Mouse (Mus musculus) embryonic stem cell, embryonic (primary cell): ENCODE results near the gene 1700008P02Rik.
"Not testable (repeated sequence)": the region's sequence is repeated elsewhere in the genome, so short reads cannot be mapped to it uniquely, and the experiment has no call there.

Experiments used
- CTCF ChIA-PET, 4 experiments: fragments of 300-600 bp in 2 of 4; fragments of 350-600 bp in 2 of 4; sonication (Branson Sonifier 250); formaldehyde crosslinking; loops; one replicate each; lab custom pipeline; 2022; ENCODE audit warnings: inconsistent platforms in 2 of 4; lab: Charles Lee
- POLR2A ChIA-PET, 4 experiments: fragments of 300-600 bp in 2 of 4; fragments of 350-600 bp in 2 of 4; sonication (Branson Sonifier 250); formaldehyde crosslinking; loops; one replicate each; lab custom pipeline; 2022; ENCODE audit warnings: antibody characterized with exemption in 4 of 4, inconsistent platforms in 1 of 4; lab: Charles Lee

Gene 1700008P02Rik

DNA sequence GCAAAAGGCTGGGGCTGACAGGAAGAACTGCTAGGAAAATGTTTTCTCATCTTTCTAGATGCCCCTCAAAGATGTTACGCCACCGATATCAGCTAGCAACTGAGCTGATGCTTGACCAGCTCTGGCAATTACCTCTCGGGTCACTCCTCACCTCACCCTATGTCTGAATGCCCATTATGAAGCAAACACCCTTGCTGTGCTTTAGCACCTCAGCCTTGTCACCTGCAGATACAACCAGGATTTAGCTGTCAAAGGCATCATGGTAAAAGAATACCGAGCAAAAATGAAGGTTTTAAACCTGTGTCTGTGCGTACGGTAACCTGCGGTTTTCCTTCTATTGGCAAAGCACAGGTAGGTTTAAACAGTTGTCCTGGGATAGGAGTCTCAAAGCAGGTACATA, at the start of gene 1700008P02Rik:
TSS of gene 1700008P02Rik (minus strand) at position 101 of the 400 bp plus-strand sequence.
- ChIA-PET POLR2A (no interaction called here), CTCF (no interaction called here)

DNA sequence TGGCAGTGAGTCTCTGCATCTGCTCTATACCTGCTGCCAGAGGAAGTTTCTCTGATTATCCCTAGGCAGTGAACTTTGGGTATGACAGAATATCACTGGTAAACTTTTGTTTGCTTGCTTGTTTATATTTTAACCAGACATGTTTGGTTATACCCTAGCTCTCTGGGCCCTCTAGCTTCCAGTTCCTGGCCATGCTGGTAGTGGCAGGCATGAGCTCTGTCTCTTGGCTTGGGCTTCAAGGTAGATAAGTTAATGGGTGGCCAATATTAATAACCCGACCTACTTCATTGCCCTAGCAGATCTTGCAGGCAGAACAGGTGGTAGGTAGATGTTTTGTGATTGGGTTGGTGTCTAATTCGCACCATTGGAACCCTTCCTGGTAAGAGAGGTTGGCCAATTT, 29.2 kb upstream of the 1700008P02Rik start:
- CTCF ChIA-PET = no interaction called here
- POLR2A ChIA-PET = no interaction called here

DNA sequence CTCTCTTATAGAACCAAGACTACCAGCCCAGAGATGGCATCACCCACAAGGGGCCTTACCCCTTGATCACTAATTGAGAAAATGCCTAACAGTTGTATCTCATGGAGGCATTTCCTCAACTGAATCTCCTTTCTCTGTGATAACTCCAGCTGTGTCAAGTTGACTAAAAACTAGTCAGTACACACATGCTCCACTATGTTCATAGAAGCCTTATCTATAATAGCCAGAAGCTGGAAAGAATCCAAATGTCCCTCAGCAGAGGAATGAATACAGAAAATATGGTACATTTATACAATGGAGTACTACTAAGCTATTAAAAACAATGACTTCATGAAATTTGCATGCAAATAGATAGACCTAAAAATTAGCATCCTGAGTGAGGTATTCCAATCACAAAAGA, 17.9 kb upstream of the 1700008P02Rik start:
- CTCF ChIA-PET, POLR2A ChIA-PET: not testable (repeated sequence)

DNA sequence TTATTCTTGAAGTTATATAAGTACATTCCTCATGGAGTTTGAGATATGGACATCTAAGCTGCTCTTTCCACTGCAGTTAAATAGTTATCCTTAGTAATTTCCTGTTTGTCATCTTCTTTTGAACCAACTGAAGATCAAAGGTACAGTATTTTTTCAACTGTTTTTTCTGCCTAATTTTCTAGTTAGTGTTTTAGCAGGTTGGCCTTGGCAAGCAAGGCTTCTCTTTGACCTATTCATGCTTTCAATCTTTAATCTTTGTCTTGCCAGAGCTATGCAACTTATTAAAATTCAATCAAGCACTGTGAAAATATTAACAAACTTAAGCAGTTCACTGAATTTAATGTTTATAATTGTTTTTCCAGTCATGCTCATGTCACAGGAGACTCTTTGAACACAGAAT, 14.0 kb upstream of the 1700008P02Rik start:
- ChIA-PET POLR2A (no interaction called here), CTCF (no interaction called here)

DNA sequence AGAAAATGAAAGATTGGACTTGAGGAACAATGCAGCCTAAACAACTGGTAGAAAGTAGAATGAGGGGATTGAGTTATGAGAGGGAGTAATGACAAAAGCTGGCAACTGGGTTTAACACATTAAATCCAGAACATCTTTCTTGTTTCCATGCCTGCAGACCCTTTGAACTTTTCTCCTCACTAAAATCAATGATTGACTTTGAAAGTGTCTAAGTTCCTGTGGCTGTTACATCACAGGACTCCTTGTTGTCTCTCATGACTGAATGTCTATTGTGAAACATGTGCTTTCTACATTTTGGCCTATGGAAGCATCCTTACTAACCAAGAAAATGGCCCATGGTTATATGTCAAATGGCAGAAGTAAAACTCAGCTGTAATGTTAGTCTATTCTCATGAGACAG, 2.4 kb downstream of the 1700008P02Rik start:
- CTCF ChIA-PET = no interaction called here
- POLR2A ChIA-PET = no interaction called here
